Mouse (Mus musculus) retina, adult 2 months (tissue): ENCODE data around the gene Nhej1.

Experiments used
- DNase-seq: peaks from one replicate; pipeline ENCODE4 v3.0.0-alpha.2; 2012; ENCODE audit warnings: low read depth, low spot score

Gene Nhej1

GRCm38 (mm10) chr1:74975936-74976335 lies 149.1 kb downstream of the Nhej1 start:
- DNase-seq = no peak

DNA sequence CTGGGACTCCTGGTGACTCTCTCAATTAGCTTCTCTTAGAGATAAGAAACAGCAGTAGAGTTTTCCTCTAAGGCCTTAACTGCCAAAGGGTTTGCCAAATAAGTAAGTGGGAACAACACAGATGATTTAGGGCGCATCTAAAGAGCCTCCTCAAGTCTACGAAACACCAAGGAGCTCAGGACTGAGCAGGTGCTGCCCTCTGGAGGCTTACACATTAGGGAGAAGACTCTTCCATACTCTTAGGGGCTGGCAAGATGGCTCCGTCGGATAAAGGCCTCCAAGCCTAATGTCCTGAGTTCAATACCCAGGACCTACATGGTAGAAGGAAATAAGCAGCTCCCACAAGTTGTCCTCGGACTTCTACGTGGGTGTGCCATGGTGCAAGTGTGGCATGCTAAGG lies 151.4 kb downstream of the Nhej1 start:
- DNase-seq = no peak

GRCm38 (mm10) chr1:74971353-74972050 lies 153.5 kb downstream of the Nhej1 start:
- DNase-seq = no peak

DNA sequence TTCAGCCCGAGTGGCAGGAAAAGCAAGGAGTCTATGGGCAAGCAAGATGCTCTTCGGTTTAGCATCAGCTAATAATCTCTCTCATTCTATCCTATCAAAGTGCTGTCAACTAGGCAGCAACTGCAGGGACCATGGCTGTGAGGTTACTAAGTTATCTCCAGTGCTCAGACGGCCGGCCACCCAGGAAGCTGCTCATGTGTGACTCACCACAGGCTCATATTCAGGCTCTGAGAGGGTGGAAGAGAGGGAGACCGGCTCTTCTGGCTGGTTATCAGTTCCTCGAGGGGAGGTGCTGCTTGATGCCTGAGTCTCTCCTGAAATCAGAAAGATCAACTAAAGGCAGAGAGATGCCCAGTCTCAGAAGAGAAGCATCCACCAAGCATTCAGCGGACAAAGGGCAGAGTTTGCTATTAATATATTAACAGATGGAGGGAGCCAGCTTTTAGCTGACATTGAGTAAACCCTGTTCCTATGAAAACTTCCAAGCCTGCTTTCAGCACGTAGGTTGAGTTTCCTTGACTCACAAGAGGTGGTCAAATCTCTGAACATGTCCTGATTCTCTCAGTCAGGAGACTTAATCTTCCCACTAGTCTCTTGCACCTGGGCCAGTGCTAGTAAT lies 156.9 kb downstream of the Nhej1 start:
- no peak for DNase-seq

- peak; percentile 51 for DNase-seq
These were observed 160.3 kb downstream of the Nhej1 start for GRCm38 (mm10) chr1:74964494-74965215.

GRCm38 (mm10) chr1:74962853-74963227 lies 162.2 kb downstream of the Nhej1 start:
- DNase-seq = no peak

GRCm38 (mm10) chr1:74962126-74962852 lies 162.7 kb downstream of the Nhej1 start:
- DNase-seq = no peak

- no peak for DNase-seq
These were observed 163.3 kb downstream of the Nhej1 start for GRCm38 (mm10) chr1:74961722-74962121.

- DNase-seq = no peak
These were observed 164.9 kb downstream of the Nhej1 start for GRCm38 (mm10) chr1:74960059-74960458.

DNA sequence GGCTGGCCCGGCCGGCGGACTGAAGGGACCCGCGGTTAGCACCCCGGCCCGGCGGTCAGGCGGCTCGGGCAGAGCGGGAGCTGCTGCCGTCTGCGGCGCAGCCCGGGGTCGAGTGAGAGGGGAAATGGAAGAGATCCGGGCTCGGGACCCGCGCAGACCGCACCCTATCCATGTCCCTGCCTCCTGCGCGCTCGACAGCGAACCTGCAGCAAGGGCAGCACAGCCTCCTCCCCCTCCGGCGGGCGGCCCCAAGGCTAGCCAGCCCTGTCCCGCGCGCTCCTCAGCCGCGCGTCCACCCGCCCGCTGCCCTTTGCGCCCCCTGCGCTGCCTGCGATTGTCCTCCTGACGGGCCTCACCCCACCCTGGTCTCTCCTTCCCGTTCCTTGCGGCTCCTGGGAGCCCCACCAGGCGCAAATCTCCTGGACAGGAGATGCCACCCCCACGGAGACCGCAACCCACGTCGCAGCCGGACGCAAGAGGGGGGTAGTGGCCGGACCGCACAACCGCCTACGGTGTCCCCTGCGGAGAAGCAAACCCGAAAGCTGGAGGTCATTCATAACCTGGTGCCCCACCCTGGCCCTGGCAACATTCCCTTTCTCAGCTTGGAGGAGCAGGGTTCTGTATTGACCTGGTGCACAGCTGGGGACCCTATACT lies 173.3 kb downstream of the Nhej1 start, which contains the start of gene Ihh:
Gene Ihh, minus strand, starts transcription at position 117 of the 655 bp plus-strand sequence.
- no peak for DNase-seq

GRCm38 (mm10) chr1:74950576-74951490 lies 174.2 kb downstream of the Nhej1 start:
- DNase-seq = no peak

- DNase-seq = no peak
These were observed 174.9 kb downstream of the Nhej1 start for GRCm38 (mm10) chr1:74950066-74950465.

- no peak for DNase-seq
These were observed 175.3 kb downstream of the Nhej1 start for GRCm38 (mm10) chr1:74949666-74950050.

DNA sequence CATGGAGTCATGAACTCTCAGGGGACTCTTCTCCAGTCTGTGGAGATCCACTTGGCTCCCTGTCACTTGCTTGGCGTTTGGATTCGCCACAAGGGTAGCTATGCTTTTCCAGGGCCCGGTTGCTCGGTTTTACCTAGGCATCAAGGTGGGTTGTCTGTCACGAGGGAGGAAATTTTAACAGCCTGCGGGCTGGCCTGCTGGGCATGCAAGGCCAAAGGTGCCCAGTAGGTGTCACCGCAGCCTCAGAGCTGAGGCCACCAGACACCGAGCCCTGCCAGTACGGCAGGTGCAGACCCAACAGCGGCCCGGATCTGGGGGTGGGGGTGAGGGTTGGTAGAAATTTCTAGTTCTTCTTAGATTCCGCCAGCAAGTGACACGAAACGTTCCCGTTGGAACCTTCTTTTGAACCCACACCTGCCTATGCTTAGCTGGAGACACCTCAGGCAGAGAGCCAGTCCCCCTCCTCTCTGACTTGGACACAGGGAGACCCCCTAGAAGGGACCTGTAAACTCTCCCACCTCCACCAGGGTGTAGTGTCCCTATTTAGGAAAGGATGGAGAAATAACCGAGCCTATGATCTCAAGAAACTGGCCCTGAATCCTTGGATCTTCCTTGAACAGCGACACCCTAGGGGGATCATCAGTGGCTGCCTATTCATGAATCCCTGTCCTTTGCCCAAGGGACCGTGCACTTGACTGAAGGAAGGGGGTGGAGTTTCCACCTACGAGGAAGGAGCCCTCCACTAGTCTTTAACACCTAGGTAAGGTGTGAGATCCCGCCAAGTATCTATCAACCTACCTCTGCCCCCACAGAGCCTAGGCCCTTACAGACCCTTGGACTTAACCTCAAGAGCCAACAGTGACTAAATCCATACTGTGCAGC lies 176.0 kb downstream of the Nhej1 start:
- DNase-seq = peak; percentile 23

- no peak for DNase-seq
These were observed 176.9 kb downstream of the Nhej1 start for GRCm38 (mm10) chr1:74947986-74948670.

DNA sequence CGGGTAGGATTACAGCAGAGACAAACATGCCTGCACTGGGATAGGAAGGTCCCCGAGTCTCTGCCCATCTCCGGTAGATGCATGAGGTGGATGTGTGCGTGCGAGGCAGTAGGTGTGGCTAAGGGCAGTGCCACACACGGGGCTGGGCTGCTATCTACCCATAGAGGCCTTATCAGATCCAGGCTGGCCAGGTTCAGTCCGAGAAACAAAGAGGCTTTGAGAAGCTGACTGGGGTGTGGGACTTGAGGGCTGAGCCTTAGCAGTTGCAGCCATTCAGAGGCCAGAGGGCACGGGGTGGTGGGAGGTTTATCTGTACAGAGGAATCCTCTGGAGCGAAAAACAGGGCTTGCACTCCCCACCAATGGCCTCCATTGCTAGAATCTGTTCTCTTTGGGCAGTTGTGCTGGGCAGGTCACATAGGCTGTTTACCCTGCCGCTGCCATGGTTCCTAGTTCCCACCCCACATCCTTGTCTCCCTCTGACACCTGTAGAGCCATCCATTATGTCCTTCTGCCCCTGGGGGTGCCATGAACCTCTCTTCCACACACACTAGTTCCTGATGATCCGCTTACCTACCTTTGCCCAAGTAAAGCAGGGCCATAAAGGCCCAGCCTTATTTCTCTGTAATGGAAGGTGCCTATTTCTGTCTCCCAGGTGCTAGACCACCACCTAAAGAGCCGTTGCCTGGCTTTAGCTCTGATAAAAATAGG lies 183.2 kb downstream of the Nhej1 start:
- no peak for DNase-seq

GRCm38 (mm10) chr1:74939762-74940161 lies 185.2 kb downstream of the Nhej1 start:
- DNase-seq = no peak

DNA sequence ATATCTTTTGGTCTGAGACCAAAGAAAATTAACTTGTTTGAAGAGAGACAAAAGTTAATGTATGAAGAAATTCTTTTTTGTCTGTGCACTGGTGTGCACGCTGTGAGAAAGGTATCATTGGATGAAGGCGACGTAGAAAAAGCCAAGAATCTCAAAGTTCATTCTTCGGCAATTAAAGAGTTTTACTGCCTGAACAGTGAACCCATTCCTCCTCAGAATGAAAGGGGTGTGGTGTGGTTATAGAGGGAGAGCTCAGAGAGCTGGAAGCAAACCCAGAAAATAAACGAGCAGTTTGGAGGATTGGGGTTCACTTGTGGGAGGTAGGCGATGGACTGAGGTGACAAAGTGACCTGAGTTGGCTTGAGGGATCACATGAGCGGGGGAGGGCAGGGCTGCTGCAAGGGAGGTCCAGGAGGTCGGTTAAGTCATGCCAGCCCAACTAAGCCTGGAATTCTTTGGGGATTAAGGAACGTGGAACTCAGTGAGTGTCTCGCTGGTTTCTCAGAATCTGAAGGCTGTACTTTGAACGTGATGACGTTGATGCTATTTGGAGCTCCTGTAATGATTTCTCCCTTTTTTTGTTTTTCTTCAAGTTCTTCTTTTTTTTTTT lies 188.7 kb downstream of the Nhej1 start:
- DNase-seq = no peak
